Mouse (Mus musculus) layer of hippocampus, adult 9-10 months (tissue): ENCODE measurements at regions not wholly inside any gene's neighbourhood (a gene's known extent, or its start where the extent isn't known, plus 50 kb on each side); places are given as distances from the start of the nearest gene placed in this dataset.

Experiments used
- DNase-seq: peaks from one replicate; pipeline ENCODE4 v3.0.0; 2022; ENCODE audit warnings: low spot score

DNA sequence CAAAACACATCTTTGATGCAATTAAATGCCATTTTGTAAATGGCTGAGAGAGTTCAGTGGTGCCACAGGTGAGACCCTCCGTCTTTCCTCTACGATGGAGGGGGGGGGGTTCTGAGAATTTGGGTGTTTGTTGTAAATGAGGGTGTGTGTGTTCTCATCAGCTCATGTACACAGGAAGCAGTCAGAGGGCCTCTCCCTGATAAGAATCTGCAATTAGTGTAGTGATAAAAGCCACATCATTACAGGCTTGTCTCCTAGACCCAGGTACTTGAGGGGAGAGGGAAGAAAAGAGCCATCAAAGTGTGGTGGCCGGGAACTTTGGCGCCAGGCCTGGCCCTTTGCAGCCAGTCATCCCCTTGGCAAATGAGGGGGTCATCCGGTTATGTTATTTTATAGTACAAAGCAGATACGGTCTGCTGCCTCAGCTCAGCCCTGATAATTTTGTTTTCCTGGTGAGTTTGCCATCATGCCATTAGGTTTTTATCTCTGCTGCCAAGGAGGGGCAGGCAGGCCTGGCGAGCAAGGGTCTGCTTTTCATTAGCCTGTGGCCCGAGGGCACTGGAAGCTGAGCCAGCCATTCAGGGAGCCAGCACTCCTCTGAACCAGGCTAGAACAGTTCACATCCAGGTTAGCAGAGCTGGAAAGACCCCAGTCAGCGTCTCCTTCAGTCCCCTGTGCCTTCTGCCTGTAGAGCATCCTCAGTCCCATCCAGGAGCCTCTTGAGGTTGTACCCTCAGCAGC lies 59.7 kb downstream of the H2al1j start:
- DNase-seq: no peak

DNA sequence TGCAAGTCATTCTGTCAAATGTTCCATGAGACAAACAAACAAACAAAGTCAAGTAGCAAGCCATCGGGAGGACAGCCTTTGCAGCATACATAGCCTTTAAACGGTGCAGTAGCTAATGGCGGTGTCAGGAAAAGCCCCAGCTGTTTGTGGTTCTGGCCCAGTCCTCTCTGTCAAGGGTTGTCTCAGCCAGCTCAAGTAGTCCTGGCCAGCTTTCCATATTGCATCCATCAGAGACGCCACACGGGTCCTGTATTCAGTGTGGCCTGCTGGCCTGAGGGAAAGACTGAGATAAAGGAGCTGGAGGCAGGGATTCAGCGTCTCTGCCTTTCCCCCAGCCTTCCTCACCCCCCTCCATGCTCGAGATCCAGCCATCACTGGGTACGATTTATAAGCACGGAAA lies 61.2 kb downstream of the H2al1j start:
- no peak for DNase-seq

DNA sequence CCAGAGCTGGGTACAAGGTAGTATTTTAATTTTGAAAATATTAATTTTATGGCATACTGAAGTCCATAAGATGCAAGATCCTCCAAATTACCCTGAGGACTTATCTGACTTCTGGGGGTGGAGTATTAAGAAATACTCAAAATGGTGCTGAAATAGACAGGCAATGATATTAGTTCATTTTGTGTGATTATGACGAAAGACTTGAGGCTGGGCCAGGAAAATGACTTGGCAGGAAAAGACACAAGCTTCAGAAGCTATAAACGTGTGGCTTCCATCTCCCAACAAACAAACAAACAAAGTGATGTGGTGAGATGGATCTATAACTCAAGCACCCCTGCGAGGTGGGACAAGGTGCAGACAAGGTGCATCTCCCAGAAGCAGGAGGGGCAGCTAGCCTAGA lies 72.8 kb downstream of the H2al1j start:
- DNase-seq: no peak

DNA sequence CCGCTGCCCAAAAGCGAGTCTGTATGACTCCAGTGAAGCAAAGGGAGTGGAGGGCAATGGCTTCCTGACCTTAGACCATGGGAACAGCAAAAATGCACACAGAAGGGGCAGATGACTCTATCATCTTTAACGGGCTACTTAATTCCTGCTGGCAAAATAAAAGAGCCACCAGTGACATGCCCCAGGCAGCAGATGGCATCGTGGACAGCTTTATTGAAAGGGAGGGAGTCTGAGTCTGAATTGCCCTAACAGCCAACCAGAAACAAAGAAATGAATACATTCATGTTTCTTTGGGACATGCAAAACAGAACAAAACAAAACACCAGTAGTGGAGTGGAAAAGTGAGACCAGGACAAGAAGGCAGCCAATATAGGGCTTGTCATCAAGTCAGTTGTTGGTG lies 76.7 kb downstream of the H2al1j start:
- no peak for DNase-seq

DNA sequence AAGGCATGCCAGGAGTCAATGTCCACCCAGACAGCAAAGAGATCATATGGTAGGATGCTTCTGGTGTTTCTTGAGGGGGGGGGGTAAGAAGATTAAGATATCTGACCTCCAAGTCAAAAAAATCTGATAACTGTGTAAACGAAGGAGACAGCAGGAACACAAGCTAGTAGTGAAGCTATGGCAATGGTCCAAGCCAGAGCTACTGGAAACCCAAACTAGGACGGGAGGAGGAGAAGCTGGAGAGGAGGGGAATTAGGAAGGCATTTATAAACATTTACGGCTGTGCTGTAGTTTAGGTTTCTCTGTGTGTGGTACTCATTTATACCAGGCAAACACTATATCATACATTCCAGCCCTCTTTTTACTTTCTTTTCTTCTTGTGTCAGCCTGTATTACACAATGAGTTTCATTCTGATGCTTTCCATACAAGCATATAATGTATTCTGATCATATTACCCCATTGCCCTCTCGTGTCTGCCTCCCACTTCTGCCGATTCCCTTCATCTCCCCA lies 84.7 kb downstream of the H2al1j start:
- no peak for DNase-seq

DNA sequence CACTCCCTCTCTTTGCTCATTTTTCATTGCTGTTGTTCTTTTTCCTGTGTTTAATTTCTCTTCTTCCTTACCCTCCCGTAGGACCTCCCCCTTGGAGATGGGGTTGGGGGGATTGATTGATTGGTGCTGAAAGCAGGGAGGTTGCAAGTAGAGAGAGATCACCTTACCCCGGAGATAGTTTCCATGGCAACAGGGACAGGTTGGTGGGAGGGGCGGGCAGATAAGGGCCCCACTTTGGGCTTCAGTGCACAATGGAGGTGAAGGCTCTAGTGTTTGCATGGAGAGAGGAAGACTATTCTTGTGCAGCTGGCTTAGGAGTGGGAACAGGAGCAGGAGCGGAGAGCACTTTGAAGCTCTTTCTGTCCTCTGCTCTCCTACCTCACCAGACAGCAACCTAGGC lies 88.0 kb downstream of the H2al1j start:
- no peak for DNase-seq

DNA sequence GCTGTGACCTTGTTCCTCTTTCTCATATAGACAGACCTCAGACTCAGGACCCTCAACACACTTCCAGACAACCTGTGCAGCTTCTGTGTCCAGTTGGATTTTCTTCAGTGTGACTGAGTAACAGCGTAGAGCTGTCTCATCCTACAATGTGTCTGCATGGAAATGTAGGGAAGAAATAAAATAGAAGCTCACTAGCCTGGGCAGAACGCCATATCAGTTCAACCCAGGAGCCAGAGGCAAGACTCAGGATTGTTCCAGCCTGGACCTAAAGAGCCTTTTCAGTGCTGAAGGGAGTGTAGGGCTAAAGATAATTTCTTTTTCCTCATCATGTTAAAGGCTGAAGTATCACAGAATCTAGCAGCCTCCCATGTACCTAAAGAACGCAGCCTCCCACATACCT lies 88.9 kb downstream of the H2al1j start:
- no peak for DNase-seq

DNA sequence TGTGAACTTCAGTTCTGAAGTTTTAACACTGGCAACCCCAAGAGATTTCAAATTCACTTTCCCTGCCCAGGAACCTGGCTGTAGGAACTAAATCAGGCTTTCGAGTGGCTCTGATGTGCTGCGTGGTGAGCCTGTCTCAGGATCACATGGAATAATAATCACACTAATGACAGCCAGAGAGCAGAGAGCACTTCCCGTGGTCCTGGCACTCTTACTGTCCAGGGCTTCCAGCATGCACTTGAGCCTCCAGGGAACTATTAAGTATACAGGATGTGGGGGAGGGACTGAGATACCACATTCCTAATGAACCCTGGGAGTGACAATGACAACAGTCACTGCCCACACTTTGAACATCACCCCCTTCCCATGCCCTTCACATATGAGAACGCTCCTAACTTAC lies 90.2 kb downstream of the H2al1j start:
- no peak for DNase-seq

DNA sequence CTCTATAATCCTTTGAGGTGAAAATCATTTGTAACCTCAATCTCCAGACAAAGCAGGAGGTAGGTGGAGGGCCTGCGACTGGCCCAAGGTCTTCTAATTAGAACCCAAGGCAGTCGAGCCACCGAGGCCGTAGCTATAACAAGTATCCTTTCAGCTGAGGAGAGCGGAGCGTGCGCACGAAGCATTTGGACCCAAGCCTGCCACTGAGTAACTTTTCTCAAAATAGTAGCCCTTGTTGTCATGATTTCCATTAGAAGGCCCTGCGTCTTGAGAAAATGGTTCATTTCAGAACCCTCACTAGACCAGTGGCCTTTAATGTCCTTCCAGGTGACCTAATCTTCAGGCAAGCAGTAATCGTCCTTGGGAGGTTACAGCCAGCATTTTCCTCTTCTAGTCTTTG lies 90.6 kb downstream of the H2al1j start:
- no peak for DNase-seq

DNA sequence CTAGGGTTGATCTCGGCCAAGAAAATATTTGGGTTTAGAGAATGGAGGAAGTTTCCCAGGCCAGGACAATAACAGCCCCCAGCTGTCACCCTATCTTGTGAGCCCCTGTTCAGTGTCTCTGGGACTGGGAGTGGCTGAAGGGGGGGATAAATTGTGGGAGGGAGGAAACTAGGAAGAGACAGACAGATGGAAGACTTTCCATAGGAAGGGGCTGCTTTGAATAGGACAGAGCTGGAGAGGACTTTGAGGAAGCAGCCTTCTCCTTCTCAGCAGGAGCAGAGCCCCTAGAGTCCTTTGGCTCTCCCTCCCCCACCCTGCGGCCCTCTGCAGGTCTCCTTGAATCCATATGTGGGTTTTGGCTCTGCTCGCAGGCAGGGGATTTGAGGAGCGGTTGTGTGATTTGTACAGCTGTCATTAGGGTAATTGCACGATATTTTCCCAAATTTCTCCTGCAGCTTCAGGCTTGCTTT lies 91.6 kb downstream of the H2al1j start:
- no peak for DNase-seq

DNA sequence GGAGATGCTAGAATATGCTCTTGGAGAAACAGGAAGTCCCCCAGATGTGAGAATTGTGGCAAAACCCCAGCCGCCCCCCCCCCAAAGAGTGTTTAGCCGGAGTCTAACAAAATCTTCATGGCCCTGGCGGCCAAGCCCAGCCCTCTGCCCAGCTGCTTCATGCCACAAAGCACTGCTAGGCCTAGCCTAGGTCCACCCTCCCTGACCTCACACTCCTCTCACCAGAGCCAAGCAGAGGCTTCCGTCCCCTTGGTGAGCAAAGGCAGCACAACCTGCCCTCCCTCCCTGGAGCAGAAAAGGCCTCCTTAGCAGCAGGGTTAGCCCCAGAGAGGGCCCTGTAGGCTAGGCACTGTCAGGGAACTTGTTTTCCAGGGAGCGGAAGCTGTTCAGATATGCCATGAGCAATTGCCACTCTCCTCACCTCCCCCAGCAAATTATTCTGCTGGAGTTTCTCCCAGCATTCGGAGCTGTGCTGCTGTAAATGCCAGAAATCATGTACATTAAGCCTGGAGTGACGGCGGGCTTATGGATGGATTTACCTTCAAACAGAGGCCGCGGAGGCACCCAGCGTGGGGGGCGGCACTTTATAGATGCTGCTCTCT lies 104.9 kb downstream of the H2al1j start:
- no peak for DNase-seq

DNA sequence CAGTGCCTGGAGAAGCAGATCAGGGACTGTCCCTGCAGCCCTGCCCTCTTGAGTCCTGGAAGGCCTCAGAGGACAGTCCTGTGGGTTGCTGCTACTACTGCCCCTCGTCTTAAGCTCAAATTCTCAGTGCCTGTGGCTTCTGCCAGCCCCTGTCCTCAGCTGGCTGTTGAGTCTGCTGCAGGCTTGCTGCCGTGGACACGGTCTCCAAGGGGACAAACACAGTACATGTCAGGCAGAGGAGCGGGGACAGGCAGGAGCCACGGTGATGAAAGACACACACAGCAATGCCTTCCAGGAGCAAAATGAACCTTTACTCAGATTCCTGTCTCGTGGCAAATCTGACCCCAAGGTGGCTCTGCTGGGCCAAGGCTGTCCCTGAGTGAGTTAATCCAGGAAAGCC lies 107.7 kb downstream of the H2al1j start:
- no peak for DNase-seq

DNA sequence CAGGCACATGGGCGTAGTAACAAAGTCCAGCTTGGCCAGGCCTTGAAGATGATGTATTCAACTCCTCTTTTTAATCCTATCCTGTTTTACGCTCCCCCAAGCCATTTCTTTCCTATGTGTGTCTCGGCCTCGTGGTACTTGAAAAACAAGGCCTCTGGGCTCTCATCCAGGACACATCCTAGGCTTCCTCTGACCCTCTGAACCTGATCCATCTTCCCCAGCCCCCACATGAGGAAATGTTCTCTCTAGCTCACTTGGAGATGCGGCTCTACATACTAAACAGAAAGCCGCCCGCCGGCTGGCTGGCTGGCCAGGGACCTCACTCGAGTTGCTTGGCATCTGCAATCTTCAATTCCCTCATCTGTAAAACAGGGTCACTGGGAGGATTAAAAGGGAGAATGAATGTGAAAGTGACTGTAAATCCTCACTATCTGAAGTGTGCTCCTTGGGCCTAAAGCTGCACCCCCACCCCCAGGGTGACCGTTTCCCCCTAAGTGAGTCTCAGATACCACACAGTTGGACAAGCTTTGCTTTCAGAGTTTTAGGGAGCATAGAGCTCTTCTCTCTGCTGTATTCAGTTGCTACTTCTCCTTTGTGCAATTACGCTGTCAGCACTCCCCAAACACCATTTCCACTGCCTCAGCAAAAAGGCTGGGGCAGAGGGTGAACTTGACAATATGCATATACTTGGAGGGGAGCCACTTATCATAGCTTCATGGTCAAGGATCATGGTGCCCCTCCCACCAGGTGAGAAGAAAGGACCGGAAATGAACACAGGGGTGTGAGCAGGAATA lies 109.7 kb downstream of the H2al1j start:
- DNase-seq: no peak

DNA sequence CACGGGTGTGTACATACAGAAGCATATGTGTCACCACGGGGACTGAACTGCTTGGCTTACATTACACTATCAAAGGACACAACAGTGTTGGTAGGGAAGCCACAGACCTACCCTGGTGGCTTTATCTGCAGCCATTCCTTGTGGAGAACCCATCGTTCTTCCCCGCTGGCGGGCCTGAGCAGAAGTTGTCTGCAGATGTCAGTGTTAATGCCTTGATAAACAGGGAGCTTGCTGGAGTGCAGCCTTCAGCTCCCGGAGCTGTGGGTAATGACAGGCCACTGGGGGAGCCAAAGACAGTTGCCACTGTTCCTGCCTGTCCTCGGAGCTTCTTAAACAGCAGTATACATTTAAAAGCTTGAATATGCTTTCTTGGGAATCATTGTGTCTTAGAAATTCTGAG lies 115.9 kb downstream of the H2al1j start:
- no peak for DNase-seq

DNA sequence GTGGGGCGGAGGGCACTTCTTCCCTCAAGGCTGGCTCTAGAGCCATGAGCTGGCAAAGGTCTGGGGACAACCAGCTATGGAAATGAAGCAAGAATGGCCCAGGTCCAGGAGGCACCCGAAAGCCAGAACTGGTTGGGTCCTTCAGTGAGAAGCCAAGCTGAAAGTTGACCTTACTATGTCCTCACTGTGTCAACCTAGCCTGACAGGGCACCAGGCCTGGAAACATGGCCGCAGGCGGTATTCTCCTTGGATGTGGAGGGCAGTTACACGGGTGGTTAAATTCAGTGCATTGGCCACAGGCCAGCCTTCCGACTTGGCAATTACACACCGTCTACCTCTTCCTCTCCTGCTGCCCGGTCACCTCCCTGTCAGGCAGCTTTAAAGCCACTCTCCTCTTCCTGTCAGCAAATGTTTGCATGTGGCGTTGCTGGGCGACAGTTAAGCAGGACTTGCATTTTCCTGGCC lies 116.7 kb downstream of the H2al1j start:
- DNase-seq: no peak

DNA sequence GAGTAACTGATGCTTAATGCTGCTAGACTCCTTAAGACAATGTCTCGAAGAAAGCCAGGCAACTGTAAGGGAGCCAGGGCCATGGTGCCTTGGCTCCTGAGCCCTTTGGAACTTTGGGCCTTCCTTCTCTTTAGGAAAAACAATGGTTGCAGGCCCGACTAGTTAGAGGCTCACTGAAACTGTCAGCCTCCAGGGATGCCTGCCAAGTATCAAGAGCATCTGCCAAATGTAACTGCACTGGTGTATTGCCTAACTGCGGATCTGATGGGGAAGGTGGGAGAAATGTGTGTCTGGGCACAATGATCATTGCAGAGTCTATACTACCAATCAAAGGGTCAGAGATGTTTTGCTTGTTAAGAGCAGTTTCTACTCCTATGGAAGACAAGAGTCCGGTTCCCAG lies 121.1 kb downstream of the H2al1j start:
- no peak for DNase-seq

DNA sequence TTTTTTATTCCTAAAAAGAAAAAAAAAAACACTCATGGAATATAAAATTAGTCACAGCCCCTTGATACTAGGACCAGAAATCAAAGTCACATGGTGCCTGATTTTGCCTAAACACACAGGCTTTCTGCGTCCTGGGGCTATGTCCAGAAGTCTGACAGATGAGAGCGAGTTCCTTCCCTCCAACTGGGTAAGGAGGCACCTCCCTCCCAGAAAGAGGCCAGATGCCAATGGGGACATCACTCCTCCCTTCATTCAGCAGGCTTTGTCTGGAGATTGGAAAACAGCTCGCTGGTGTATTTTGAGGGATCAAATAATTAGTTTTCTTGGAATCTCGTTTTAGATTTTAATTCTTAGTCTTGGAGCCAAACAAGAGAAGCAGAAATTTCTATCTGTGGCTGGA lies 130.9 kb downstream of the H2al1j start:
- DNase-seq: no peak

DNA sequence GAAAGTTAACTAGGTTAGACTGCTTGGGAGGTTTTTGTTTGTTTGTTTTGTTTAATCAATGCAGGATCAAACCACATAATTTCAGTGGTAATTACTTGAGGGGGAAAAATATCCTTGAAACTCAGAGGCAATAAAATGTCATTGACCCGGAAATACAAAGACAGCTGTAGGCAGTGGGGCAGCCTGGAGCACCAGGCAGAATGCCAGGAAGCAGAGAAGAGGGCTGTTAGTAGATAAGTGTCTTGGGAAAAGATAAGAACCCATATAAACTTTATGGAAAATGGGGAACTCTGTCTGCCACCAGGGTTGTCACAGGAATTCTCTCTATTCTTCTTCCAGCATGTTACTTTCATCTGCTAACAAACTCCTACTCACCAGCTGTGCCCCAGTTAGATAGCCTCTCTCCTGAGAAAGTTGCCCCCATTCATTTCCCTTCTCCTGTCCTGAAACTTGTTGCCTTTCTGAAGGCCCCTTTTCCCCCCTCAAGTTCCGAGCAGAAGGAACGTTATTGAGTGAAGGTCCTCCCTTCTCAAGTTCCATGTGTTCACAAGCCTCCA lies 136.4 kb downstream of the H2al1j start:
- DNase-seq: no peak

DNA sequence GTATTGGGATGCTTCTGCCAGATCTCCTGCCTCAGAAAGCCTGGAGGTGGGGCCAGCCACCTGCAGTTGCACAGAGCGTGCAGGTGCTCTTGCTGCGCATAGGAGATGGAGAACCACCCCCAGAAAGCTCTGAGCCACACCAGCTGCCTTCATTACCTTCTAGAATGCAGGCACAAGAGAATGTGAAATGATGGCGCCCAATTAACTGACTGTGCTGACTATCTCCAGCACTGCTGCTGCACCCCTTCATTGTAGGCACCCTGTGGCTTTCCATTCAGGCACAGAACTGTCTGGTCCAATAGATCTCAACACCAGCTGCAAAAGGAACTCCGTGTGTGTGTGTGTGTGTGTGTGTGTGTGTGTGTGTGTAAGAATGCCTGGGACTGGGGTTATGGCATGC lies 138.6 kb downstream of the H2al1j start:
- DNase-seq: no peak

DNA sequence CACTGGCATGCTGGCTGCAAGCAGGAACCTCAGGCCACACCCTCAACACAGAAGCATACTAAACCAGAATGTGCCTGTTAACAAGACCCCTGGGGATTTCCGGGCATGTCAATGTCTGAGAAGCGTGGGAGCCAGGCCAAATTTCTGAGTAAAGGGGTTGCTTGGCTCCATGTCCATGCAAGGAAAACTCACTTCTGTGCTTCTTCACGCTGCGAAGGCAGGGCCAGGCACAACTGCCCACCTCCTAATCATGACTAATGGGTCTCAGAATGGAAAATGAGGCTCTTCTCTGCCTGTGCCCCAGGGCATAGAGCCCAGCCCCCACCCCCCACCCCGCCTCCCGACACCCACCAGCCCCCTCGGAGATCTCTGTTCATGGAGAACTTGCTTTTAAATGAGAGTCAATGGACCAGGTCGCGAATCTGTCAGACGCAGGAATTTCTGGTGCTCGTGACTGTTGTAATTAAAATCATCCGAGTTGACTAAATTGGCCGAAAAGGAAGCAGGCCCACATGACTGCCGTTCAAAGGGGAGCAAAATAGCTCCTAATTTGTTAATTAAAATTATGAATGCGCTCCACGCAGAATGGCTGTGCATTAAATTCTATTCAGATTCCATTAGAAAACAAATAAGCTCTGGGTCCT lies 152.2 kb downstream of the H2al1j start:
- no peak for DNase-seq

DNA sequence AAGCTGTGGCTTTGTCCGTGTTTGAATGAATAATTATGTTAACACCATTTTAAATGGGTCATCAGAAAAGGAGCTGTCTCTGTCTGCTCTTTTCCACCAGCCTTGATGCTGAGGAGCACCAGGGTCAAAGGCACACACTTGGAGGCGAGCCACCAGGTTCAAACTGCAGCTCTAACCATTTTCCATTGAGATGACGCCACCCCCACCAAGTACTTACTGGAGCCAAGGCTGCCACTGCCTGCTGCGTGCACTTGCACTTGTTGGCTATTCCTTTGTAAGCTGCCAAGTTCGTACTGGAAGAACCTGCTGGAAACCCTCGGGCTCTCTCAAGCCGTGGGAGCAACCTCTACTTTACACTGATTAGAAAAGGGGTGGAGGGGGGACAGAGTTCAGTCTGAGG lies 154.5 kb downstream of the H2al1j start:
- no peak for DNase-seq

DNA sequence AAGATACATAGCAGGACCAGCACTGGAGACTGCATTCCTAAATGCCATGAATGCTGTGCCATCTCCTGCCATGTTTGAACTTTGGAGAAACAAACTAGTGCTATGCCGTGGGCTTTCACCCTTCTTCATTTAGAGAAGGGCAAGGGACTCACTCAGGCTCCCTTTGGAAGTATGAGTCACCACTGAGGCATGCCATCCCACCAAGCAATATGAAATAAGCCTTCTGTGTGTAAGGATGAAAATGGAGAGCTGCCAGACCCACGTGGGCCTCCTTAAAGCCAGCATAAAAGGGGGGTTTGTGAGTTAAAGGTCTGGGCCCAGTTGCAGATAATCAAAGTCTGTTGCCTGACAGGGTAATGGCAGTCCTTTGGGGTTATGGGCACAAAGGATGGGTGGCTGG lies 159.0 kb downstream of the H2al1j start:
- DNase-seq: no peak
